Mouse (Mus musculus): ENCODE data around the gene Htr2b. TPM values are rescaled to one million over a fixed set of nuclear protein-coding genes. Genes with fewer than 3 reads are reported as not detected.

The Htr2b gene
- polyA plus RNA-seq, 1 experiment from 2014 or later = 0.10 TPM

DNA sequence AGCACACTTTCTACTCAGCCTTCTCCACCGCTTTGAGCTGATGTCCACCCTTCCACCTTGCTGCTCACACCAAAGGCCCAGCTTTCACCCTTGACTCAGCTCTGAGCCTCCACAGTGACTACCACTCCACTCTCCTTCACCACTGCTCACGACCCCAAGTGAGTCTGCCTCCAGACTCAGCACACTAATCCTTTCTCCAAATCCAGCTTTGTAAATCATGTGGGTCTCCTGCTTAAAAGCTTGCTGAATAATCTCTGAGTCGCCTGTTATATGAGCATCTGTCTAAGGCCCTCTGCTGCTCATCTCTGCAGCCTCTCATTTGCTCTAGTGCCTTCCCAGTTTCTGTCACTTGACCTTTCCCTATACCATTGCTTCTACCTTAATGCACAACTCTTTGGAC lies 29.3 kb upstream of the Htr2b start:
- Histone ChIP-seq H3K4me3 (ENCODE audit: low read depth, low read length) (no peak overlapping the region), H3K27ac (replicated peaks; ENCODE audit: low read depth, low read length) (no peak overlapping the region), H3K27me3 (ENCODE audit: control insufficient read depth, insufficient read depth, low read length) (no peaks in the 10 kb centered on the region), H3K36me3 (replicated peaks; ENCODE audit: control insufficient read depth, insufficient read depth, low read depth, low read length) (no peaks in the 10 kb centered on the region), H3K9ac (replicated peaks; ENCODE audit: low read length) (no peak overlapping the region), H3K9me3 (replicated peaks; ENCODE audit: control insufficient read depth, low read length) (no peaks in the 10 kb centered on the region), H3K4me2 (ENCODE audit: low read depth, low read length) (no peak overlapping the region), H3K4me1 (ENCODE audit: control insufficient read depth, insufficient read depth, low read length) (no peaks in the 10 kb centered on the region)
- no peak for ATAC-seq (replicated peaks; ENCODE audit: insufficient number of reproducible peaks, low FRiP score, low TSS enrichment, low read depth)
- no peak for DNase-seq (ENCODE audit: low spot score)
- WGBS = 91% methylated on average over 3 of the region's 3 CpGs

DNA sequence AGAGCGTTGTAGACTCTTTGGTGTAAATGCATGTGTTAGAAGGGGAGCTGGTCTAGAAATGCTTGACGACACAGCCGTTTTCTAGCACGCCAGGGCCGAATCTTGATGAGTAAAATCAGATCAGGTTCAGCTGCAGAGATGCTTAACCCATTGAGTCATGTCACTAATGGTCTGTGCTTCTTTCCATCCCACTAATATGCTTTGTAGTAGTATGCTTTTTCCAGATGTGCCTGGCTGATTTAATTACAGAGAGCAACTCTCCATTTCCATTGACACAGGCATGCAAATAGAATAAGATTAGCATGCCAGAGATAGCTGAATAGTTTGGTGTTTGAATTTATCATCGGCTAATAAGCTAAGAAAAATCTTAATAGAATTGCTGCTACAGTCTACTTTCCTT lies 23.5 kb upstream of the Htr2b start:
- Histone ChIP-seq H3K36me3 (replicated peaks; ENCODE audit: control insufficient read depth, insufficient read depth, low read depth, low read length) (no peaks in the 10 kb centered on the region), H3K4me2 (ENCODE audit: low read depth, low read length) (no peak overlapping the region), H3K27ac (replicated peaks; ENCODE audit: low read depth, low read length) (no peak overlapping the region), H3K4me1 (ENCODE audit: control insufficient read depth, insufficient read depth, low read length) (no peaks in the 10 kb centered on the region), H3K9me3 (replicated peaks; ENCODE audit: control insufficient read depth, low read length) (no peaks in the 10 kb centered on the region), H3K27me3 (ENCODE audit: control insufficient read depth, insufficient read depth, low read length) (no peaks in the 10 kb centered on the region), H3K9ac (replicated peaks; ENCODE audit: low read length) (no peak overlapping the region), H3K4me3 (ENCODE audit: low read depth, low read length) (no peak overlapping the region)
- ATAC-seq (replicated peaks; ENCODE audit: insufficient number of reproducible peaks, low FRiP score, low TSS enrichment, low read depth) (no peak), DNase-seq (ENCODE audit: low spot score) (no peak)
- WGBS = 90% methylated on average over 6 of the region's 6 CpGs

DNA sequence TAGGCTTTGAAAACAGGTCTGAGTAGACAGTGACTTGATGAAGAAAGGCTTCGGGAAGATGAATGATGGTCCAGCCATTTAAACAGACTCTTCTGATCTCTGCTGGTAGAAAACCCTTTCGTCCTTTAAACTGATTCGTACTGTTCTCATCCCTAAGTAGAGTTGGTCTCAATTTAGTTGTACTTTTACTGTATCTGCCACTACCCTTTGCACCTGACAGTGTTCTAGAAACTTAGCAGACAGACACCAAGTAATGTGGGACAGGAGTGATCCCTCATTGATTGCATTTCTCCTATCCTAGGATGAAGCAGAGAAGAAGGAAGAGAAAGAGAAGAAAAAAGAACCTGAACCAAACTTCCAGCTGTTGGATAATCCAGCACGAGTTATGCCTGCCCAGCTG lies 21.6 kb upstream of the Htr2b start, which contains the start of gene Gm21972:
Gene Gm21972 (plus strand): TSS at position 301 of the 400 bp plus-strand sequence.
- peaks cover 3% of the 10 kb centered on the region for H3K36me3 ChIP-seq (replicated peaks; ENCODE audit: control insufficient read depth, insufficient read depth, low read depth, low read length)
- ATAC-seq (replicated peaks; ENCODE audit: insufficient number of reproducible peaks, low FRiP score, low TSS enrichment, low read depth) = no peak
- H3K27me3 ChIP-seq (ENCODE audit: control insufficient read depth, insufficient read depth, low read length) = no peaks in the 10 kb centered on the region

DNA sequence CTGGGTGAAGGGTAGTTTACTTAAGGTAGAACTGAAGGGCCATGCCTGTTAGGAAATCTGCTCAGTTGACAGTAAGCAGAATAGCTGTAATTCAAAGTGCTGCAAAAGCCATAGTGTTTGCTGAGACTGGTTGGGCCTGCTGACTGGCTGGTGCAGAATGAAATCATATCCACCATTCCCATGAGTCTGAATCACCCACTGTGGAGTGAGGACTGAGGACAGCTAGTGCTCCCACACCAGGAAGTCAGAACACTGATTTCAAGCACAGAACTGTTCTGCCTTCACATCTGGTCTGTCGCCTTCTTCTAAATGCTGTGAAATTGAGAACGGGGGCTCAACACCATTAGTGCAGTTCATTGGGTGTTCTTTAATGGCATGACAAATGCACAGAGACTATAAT lies 14.3 kb upstream of the Htr2b start:
- Histone ChIP-seq H3K9ac (replicated peaks; ENCODE audit: low read length) (no peak overlapping the region), H3K4me3 (ENCODE audit: low read depth, low read length) (no peak overlapping the region), H3K9me3 (replicated peaks; ENCODE audit: control insufficient read depth, low read length) (no peaks in the 10 kb centered on the region), H3K27me3 (ENCODE audit: control insufficient read depth, insufficient read depth, low read length) (no peaks in the 10 kb centered on the region), H3K4me1 (ENCODE audit: control insufficient read depth, insufficient read depth, low read length) (no peaks in the 10 kb centered on the region), H3K27ac (replicated peaks; ENCODE audit: low read depth, low read length) (no peak overlapping the region), H3K4me2 (ENCODE audit: low read depth, low read length) (no peak overlapping the region), H3K36me3 (replicated peaks; ENCODE audit: control insufficient read depth, insufficient read depth, low read depth, low read length) (peaks cover 8% of the 10 kb centered on the region)
- 90% methylated on average over 2 of the region's 2 CpGs for WGBS
- DNase-seq (ENCODE audit: low spot score) (no peak), ATAC-seq (replicated peaks; ENCODE audit: insufficient number of reproducible peaks, low FRiP score, low TSS enrichment, low read depth) (no peak)

More for the DNA sequence above, 21.6 kb upstream of the Htr2b start, which contains the start of gene Gm21972:
- Histone ChIP-seq H3K27ac (replicated peaks; ENCODE audit: low read depth, low read length) (no peak within 1 kb of the TSS), H3K4me2 (ENCODE audit: low read depth, low read length) (no peak within 1 kb of the TSS), H3K4me1 (ENCODE audit: control insufficient read depth, insufficient read depth, low read length) (no peaks in the 10 kb centered on the region), H3K9ac (replicated peaks; ENCODE audit: low read length) (no peak within 1 kb of the TSS), H3K4me3 (ENCODE audit: low read depth, low read length) (no peak within 1 kb of the TSS), H3K9me3 (replicated peaks; ENCODE audit: control insufficient read depth, low read length) (no peaks in the 10 kb centered on the region)
- DNase-seq (ENCODE audit: low spot score) = no peak
- 95% methylated on average over 4 of the region's 4 CpGs for WGBS

DNA sequence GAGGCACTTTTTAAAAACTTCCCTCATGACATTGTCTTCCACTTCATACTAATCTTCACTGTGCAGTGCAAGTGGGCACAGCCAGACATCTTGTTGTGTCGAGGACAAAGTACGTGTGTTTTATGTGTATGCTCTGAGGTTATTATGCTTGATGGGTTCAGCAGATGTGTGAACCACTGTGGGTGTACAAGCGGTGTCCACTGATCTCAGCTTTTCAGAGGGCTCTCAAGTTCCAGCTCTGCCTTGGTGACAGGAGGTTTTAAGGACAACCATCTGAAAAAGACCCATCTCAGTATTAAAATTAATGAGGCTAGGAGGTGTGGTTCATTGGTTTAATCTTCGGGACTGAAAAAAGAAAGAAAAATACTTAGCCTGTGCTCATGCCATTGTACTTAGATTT lies 7.8 kb upstream of the Htr2b start:
- H3K4me3 ChIP-seq (ENCODE audit: low read depth, low read length) = no peak overlapping the region
- H3K9ac ChIP-seq (replicated peaks; ENCODE audit: low read length) = no peak overlapping the region
- H3K36me3 ChIP-seq (replicated peaks; ENCODE audit: control insufficient read depth, insufficient read depth, low read depth, low read length) = 0 out of 2 replicates have a peak, but pooled peaks cover 3% of the 10 kb centered on the region
- WGBS = 90% methylated on average over 4 of the region's 4 CpGs
- DNase-seq (ENCODE audit: low spot score) (no peak), ATAC-seq (replicated peaks; ENCODE audit: insufficient number of reproducible peaks, low FRiP score, low TSS enrichment, low read depth) (no peak)
- H3K9me3 ChIP-seq (replicated peaks; ENCODE audit: control insufficient read depth, low read length) = no peaks in the 10 kb centered on the region
- no peak overlapping the region for H3K27ac ChIP-seq (replicated peaks; ENCODE audit: low read depth, low read length)
- H3K27me3 ChIP-seq (ENCODE audit: control insufficient read depth, insufficient read depth, low read length) = no peaks in the 10 kb centered on the region
- H3K4me2 ChIP-seq (ENCODE audit: low read depth, low read length) = no peak overlapping the region
- no peaks in the 10 kb centered on the region for H3K4me1 ChIP-seq (ENCODE audit: control insufficient read depth, insufficient read depth, low read length)

DNA sequence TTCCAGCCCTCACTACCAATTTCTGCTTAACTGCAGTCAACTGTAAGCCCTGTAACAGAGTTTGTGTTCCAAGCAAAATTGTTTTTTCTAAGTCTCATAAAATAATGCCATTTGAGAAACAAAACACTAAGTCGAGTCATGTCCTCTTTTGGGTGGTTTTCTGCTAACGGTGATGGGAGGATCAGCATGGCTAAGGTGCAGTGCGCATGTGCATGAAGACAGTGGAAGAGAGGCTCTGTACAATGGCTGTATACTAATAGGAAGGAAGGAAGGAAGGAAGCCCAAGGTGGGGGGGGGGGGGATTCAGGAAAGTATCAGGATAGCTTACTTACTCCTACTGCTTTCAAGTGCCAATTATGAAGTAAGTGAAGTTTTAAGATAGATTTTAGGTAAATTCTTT lies 2.4 kb upstream of the Htr2b start:
- H3K9me3 ChIP-seq (replicated peaks; ENCODE audit: control insufficient read depth, low read length) = no peaks in the 10 kb centered on the region
- WGBS = 88% methylated on average over 3 of the region's 3 CpGs

DNA sequence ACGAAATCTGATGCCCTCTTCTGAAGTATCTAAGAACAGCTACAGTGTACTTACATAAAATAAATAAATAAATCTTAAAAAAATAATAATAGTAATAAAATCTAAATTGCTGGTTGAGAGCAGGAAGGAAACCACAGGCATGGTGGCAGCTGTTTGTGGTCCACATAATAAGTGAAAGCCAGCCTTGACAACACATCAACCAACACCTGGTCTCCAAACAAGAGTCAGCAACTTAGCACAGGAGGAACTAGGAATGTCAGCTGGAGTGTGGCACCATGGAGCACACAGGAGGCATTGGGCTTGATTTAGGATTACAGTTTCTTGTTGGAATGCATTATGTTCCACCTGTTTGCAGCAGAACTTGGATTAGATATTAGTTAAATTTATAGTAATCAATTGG lies 6.7 kb downstream of the Htr2b start:
- Histone ChIP-seq H3K27me3 (ENCODE audit: control insufficient read depth, insufficient read depth, low read length) (no peaks in the 10 kb centered on the region), H3K9me3 (replicated peaks; ENCODE audit: control insufficient read depth, low read length) (no peaks in the 10 kb centered on the region), H3K9ac (replicated peaks; ENCODE audit: low read length) (no peak overlapping the region), H3K4me1 (ENCODE audit: control insufficient read depth, insufficient read depth, low read length) (no peaks in the 10 kb centered on the region), H3K27ac (replicated peaks; ENCODE audit: low read depth, low read length) (no peak overlapping the region), H3K4me3 (ENCODE audit: low read depth, low read length) (no peak overlapping the region), H3K36me3 (replicated peaks; ENCODE audit: control insufficient read depth, insufficient read depth, low read depth, low read length) (no peaks in the 10 kb centered on the region), H3K4me2 (ENCODE audit: low read depth, low read length) (no peak overlapping the region)
- 100% methylated on average over 1 of the region's 1 CpGs for WGBS
- no peak for DNase-seq (ENCODE audit: low spot score)
- no peak for ATAC-seq (replicated peaks; ENCODE audit: insufficient number of reproducible peaks, low FRiP score, low TSS enrichment, low read depth)

More for the DNA sequence above, 2.4 kb upstream of the Htr2b start:
- DNase-seq (ENCODE audit: low spot score) = no peak
- Histone ChIP-seq H3K36me3 (replicated peaks; ENCODE audit: control insufficient read depth, insufficient read depth, low read depth, low read length) (no peaks in the 10 kb centered on the region), H3K4me3 (ENCODE audit: low read depth, low read length) (no peak overlapping the region), H3K27me3 (ENCODE audit: control insufficient read depth, insufficient read depth, low read length) (no peaks in the 10 kb centered on the region), H3K4me2 (ENCODE audit: low read depth, low read length) (no peak overlapping the region), H3K9ac (replicated peaks; ENCODE audit: low read length) (no peak overlapping the region), H3K27ac (replicated peaks; ENCODE audit: low read depth, low read length) (no peak overlapping the region), H3K4me1 (ENCODE audit: control insufficient read depth, insufficient read depth, low read length) (no peaks in the 10 kb centered on the region)
- ATAC-seq (replicated peaks; ENCODE audit: insufficient number of reproducible peaks, low FRiP score, low TSS enrichment, low read depth) = no peak

DNA sequence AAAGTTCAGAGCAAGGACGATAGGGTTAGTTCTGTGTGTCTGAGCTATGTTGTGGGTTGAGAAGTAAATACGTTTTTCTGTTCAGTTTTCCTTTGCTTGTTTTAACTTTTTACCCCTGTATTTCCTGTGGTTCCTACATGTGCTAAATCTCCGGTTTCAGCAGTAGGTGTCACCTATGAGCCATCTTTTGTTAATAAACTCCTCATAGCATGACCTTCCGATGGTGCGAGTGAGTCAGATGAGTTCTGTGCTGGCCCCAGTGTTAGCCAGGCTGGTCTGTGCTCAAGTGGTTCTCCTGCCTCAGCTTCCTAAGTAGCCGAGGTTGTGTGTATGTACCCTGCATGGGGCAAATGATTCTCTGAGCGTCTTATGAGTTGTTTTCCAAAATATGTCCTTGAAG lies 17.4 kb downstream of the Htr2b start:
- Histone ChIP-seq H3K36me3 (replicated peaks; ENCODE audit: control insufficient read depth, insufficient read depth, low read depth, low read length) (peaks cover 2% of the 10 kb centered on the region; the same call in 1 of the 2 replicates), H3K27ac (replicated peaks; ENCODE audit: low read depth, low read length) (no peak overlapping the region), H3K4me1 (ENCODE audit: control insufficient read depth, insufficient read depth, low read length) (no peaks in the 10 kb centered on the region), H3K9me3 (replicated peaks; ENCODE audit: control insufficient read depth, low read length) (no peaks in the 10 kb centered on the region), H3K9ac (replicated peaks; ENCODE audit: low read length) (no peak overlapping the region), H3K27me3 (ENCODE audit: control insufficient read depth, insufficient read depth, low read length) (no peaks in the 10 kb centered on the region), H3K4me3 (ENCODE audit: low read depth, low read length) (no peak overlapping the region), H3K4me2 (ENCODE audit: low read depth, low read length) (no peak overlapping the region)
- 86% methylated on average over 7 of the region's 7 CpGs for WGBS
- DNase-seq (ENCODE audit: low spot score) (no peak), ATAC-seq (replicated peaks; ENCODE audit: insufficient number of reproducible peaks, low FRiP score, low TSS enrichment, low read depth) (no peak)

All from embryonic facial prominence, embryonic 11.5 days (tissue).